Comparison of ENCODE assay signal across 8 mouse cellular contexts in the genomic region with DNA sequence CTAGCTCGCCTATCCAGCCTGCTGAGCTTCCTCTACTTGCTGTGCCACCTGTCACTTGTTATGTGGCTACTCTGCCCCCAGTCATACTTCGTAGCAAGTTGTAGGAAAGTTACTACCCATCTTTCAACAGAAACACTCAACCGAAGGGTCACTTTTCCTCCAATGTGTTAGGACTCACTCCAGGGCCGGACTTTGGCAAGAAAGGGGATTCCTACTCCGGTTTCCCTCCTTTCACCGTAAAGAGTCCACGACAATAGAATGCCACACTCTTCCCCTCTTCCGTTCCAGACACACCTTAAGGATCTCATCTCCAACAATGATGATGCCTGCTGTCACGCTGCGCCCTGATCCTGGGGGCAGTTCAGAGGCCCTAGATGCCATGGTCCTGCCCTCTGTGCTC. TPM values are rescaled to one million over a fixed set of nuclear protein-coding genes. Genes with fewer than 3 reads are reported as not detected.
A peak's percentile ranks its signal among the peaks of the same experiment; 100 is the strongest.
DNase-seq lines count a peak whose midpoint lies in the region; ATAC-seq and TF ChIP-seq lines count a peak whose summit lies in the region.

No protein-coding gene starts in this region.

- 76% methylated on average over 10 of the region's 10 CpGs for WGBS in lung, postnatal 0 days
- 81% methylated on average over 10 of the region's 10 CpGs for WGBS in forebrain, embryonic 12.5 days
- WGBS in limb, embryonic 13.5 days: 82% methylated on average over 10 of the region's 10 CpGs
- WGBS in small intestine, adult 2 months: 47% methylated on average over 10 of the region's 10 CpGs

- no peaks in the 10 kb centered on the region for H3K27me3 ChIP-seq in lung, postnatal 0 days (replicated peaks; ENCODE audit: insufficient read depth, low read length)
- H3K27me3 ChIP-seq in forebrain, embryonic 12.5 days: no peaks in the 10 kb centered on the region
- H3K27me3 ChIP-seq in limb, embryonic 13.5 days: no peaks in the 10 kb centered on the region
- no peaks in the 10 kb centered on the region for H3K27me3 ChIP-seq in small intestine, adult 2 months (ENCODE audit: control insufficient read depth, insufficient read depth, low read length)

- TF ChIP-seq EP300 in lung, postnatal 0 days (IDR thresholded peaks at IDR 0.05): no peak

- no peaks in the 10 kb centered on the region for H3K9me3 ChIP-seq in lung, postnatal 0 days (ENCODE audit: low read length)
- no peaks in the 10 kb centered on the region for H3K9me3 ChIP-seq in forebrain, embryonic 12.5 days
- H3K9me3 ChIP-seq in limb, embryonic 13.5 days: no peaks in the 10 kb centered on the region

- DNase-seq in lung, postnatal 0 days (ENCODE audit: low spot score): no peak
- no peak for DNase-seq in lung, postnatal 4 days
- no peak for DNase-seq in right cerebral cortex, adult 2 months (ENCODE audit: low spot score in 2 of 2)
- no peak for DNase-seq in adrenal gland, postnatal 4 days (ENCODE audit: low spot score in 2 of 2)

- H3K9ac ChIP-seq in lung, postnatal 0 days (replicated peaks; ENCODE audit: low read depth): peak overlapping the region; percentile 39; the same call in 1 of the 2 replicates
- peak overlapping the region; percentile 64 for H3K9ac ChIP-seq in forebrain, embryonic 12.5 days
- H3K9ac ChIP-seq in limb, embryonic 13.5 days: peak overlapping the region; percentile 59

- H3K27ac ChIP-seq in lung, postnatal 0 days (ENCODE audit: low read length): no peak overlapping the region
- H3K27ac ChIP-seq in forebrain, embryonic 12.5 days: no peak overlapping the region
- H3K27ac ChIP-seq in limb, embryonic 13.5 days: no peak overlapping the region
- H3K27ac ChIP-seq in small intestine, adult 2 months (ENCODE audit: insufficient read depth, low read depth, low read length): 0 out of 2 replicates have a peak overlapping the region, but pooled peaks have one; percentile 35

- TF ChIP-seq POLR2A in small intestine, adult 2 months (IDR thresholded peaks at IDR 0.05; ENCODE audit: low read depth, low read length): no peak

- no peak for ATAC-seq in lung, postnatal 0 days
- ATAC-seq in forebrain, embryonic 12.5 days (ENCODE audit: low FRiP score): no peak
- ATAC-seq in limb, embryonic 13.5 days (ENCODE audit: low FRiP score, low read depth): no peak
- no peak for ATAC-seq in inflammation-experienced regulatory T-cells, adult 6 months

- peak overlapping the region; percentile 53; the same call in 1 of the 2 replicates for H3K4me3 ChIP-seq in lung, postnatal 0 days (ENCODE audit: low read depth, low read length)
- peak overlapping the region; percentile 54 for H3K4me3 ChIP-seq in forebrain, embryonic 12.5 days (replicated peaks)
- H3K4me3 ChIP-seq in limb, embryonic 13.5 days: peak overlapping the region; percentile 50
- H3K4me3 ChIP-seq in small intestine, adult 2 months (ENCODE audit: low read depth, low read length): peak overlapping the region; percentile 59

- H3K4me1 ChIP-seq in lung, postnatal 0 days (ENCODE audit: insufficient read depth, low read depth, low read length): no peaks in the 10 kb centered on the region
- peaks cover 10% of the 10 kb centered on the region for H3K4me1 ChIP-seq in forebrain, embryonic 12.5 days
- H3K4me1 ChIP-seq in limb, embryonic 13.5 days: peaks cover 8% of the 10 kb centered on the region
- peaks cover 2% of the 10 kb centered on the region; the same call in 1 of the 2 replicates for H3K4me1 ChIP-seq in small intestine, adult 2 months (ENCODE audit: control insufficient read depth, insufficient read depth, insufficient read length, low read length)

- peak overlapping the region; percentile 63 for H3K4me2 ChIP-seq in lung, postnatal 0 days (replicated peaks; ENCODE audit: low read depth, low read length)
- peak overlapping the region; percentile 69 for H3K4me2 ChIP-seq in forebrain, embryonic 12.5 days
- peak overlapping the region; percentile 71 for H3K4me2 ChIP-seq in limb, embryonic 13.5 days (replicated peaks)

- no peak for TF ChIP-seq CTCF in lung, postnatal 0 days (IDR thresholded peaks at IDR 0.05)
- TF ChIP-seq CTCF in small intestine, adult 2 months (IDR thresholded peaks at IDR 0.05; ENCODE audit: extremely low read depth, insufficient read length, insufficient replicate concordance, low read depth, low read length): no peak

- no peaks in the 10 kb centered on the region for H3K36me3 ChIP-seq in lung, postnatal 0 days (ENCODE audit: insufficient read depth, low read length)
- H3K36me3 ChIP-seq in forebrain, embryonic 12.5 days (replicated peaks): peaks cover 37% of the 10 kb centered on the region
- peaks cover 56% of the 10 kb centered on the region for H3K36me3 ChIP-seq in limb, embryonic 13.5 days
- H3K36me3 ChIP-seq in small intestine, adult 2 months (ENCODE audit: control insufficient read depth, insufficient read depth, low read length): peaks cover 21% of the 10 kb centered on the region

RNA-seq across cellular contexts. Expression of a gene that starts 0.8 kb away (rescaled TPM):
- 17.9 and 18.2 TPM in 2 replicates for polyA plus RNA-seq in lung, postnatal 0 days (2015; fragmentation: Nextera tagmentation; extraction: Ambion mirVana)
- polyA plus RNA-seq in forebrain, embryonic 12.5 days (2016; fragmentation: Nextera tagmentation; extraction: Ambion mirVana): 32.2 and 33.1 TPM in 2 replicates
- polyA plus RNA-seq in limb, embryonic 13.5 days (2015; fragmentation: Nextera tagmentation; extraction: Ambion mirVana): 27.1 and 28.2 TPM in 2 replicates
- 22.1 and 36.1 TPM in 2 replicates for polyA plus RNA-seq in small intestine, adult 2 months (2012; rRNA removed)
- polyA plus RNA-seq in inflammation-experienced regulatory T-cells, adult 6 months (2017; shearing (Covaris generic)): 10 to 100 TPM; 43.1 to 63.7 (median 57.5) TPM
- total RNA-seq in adrenal gland, postnatal 4 days (2021): 10 to 100 TPM; 30.9 to 36.8 TPM

RNA-seq across cellular contexts. Expression of a gene that starts 7.3 kb away (rescaled TPM):
- 75.5 and 83.0 TPM in 2 replicates for polyA plus RNA-seq in lung, postnatal 0 days (2015; fragmentation: Nextera tagmentation; extraction: Ambion mirVana)
- 363 and 395 TPM in 2 replicates for polyA plus RNA-seq in forebrain, embryonic 12.5 days (2016; fragmentation: Nextera tagmentation; extraction: Ambion mirVana)
- 508 and 542 TPM in 2 replicates for polyA plus RNA-seq in limb, embryonic 13.5 days (2015; fragmentation: Nextera tagmentation; extraction: Ambion mirVana)
- 6.2 and 13.7 TPM in 2 replicates for polyA plus RNA-seq in small intestine, adult 2 months (2012; rRNA removed)
- polyA plus RNA-seq in inflammation-experienced regulatory T-cells, adult 6 months (2017; shearing (Covaris generic)): 100 to 1,000 TPM in 1 of 3 experiments, 10 to 100 TPM in 2; 23.3 to 176 (median 34.8) TPM
- total RNA-seq in adrenal gland, postnatal 4 days (2021): 10 to 100 TPM; 64.2 to 66.3 TPM

RNA-seq across cellular contexts. Expression of a gene that starts 7.4 kb away (rescaled TPM):
- polyA plus RNA-seq in lung, postnatal 0 days (2015; fragmentation: Nextera tagmentation; extraction: Ambion mirVana): 52.6 and 55.7 TPM in 2 replicates
- polyA plus RNA-seq in forebrain, embryonic 12.5 days (2016; fragmentation: Nextera tagmentation; extraction: Ambion mirVana): 28.4 and 30.9 TPM in 2 replicates
- polyA plus RNA-seq in limb, embryonic 13.5 days (2015; fragmentation: Nextera tagmentation; extraction: Ambion mirVana): 102 and 108 TPM in 2 replicates
- 33.6 and 63.5 TPM in 2 replicates for polyA plus RNA-seq in small intestine, adult 2 months (2012; rRNA removed)
- 10 to 100 TPM; 31.2 to 34.1 (median 33.7) TPM for polyA plus RNA-seq in inflammation-experienced regulatory T-cells, adult 6 months (2017; shearing (Covaris generic))
- total RNA-seq in adrenal gland, postnatal 4 days (2021): 100 to 1,000 TPM; 142 to 145 TPM

RNA-seq across cellular contexts. Expression of a gene that starts 8.3 kb away (rescaled TPM):
- not detected in 2 replicates for polyA plus RNA-seq in lung, postnatal 0 days (2015; fragmentation: Nextera tagmentation; extraction: Ambion mirVana)
- 0.24 and 2.0 TPM in 2 replicates for polyA plus RNA-seq in forebrain, embryonic 12.5 days (2016; fragmentation: Nextera tagmentation; extraction: Ambion mirVana)
- polyA plus RNA-seq in limb, embryonic 13.5 days (2015; fragmentation: Nextera tagmentation; extraction: Ambion mirVana): not detected in 2 replicates
- polyA plus RNA-seq in small intestine, adult 2 months (2012; rRNA removed): 0.85 TPM in 1 of 2 replicates, not detected in the other
- polyA plus RNA-seq in inflammation-experienced regulatory T-cells, adult 6 months (2017; shearing (Covaris generic)): under 1 TPM in 1 of 3 experiments, not detected in 2; 0.38 TPM
- not detected for total RNA-seq in adrenal gland, postnatal 4 days (2021)

RNA-seq across cellular contexts. Expression of a gene that starts 16.3 kb away (rescaled TPM):
- polyA plus RNA-seq in lung, postnatal 0 days (2015; fragmentation: Nextera tagmentation; extraction: Ambion mirVana): 6.4 and 7.3 TPM in 2 replicates
- polyA plus RNA-seq in forebrain, embryonic 12.5 days (2016; fragmentation: Nextera tagmentation; extraction: Ambion mirVana): 0.45 and 0.62 TPM in 2 replicates
- 1.1 and 2.0 TPM in 2 replicates for polyA plus RNA-seq in limb, embryonic 13.5 days (2015; fragmentation: Nextera tagmentation; extraction: Ambion mirVana)
- polyA plus RNA-seq in small intestine, adult 2 months (2012; rRNA removed): 97.8 and 262 TPM in 2 replicates
- 10 to 100 TPM; 11.1 to 16.2 (median 11.4) TPM for polyA plus RNA-seq in inflammation-experienced regulatory T-cells, adult 6 months (2017; shearing (Covaris generic))
- 10 to 100 TPM; 41.8 to 47.2 TPM for total RNA-seq in adrenal gland, postnatal 4 days (2021)
